Mouse (Mus musculus) testis, postnatal 14 days (tissue): ENCODE data around the gene Tmem9.

Experiments
- DNase-seq: peaks from one replicate; pipeline ENCODE4 v3.0.0; 2021; ENCODE audit warnings: low spot score

The Tmem9 gene

GRCm38 (mm10) chr1:136007211-136008158 lies at the start of gene Tmem9:
Gene Tmem9, plus strand, starts transcription at chr1:136008150.
- peak; percentile 70 for DNase-seq

GRCm38 (mm10) chr1:135958483-135958882 lies 49.5 kb upstream of the Tmem9 start:
- DNase-seq = no peak

GRCm38 (mm10) chr1:135963177-135963576 lies 44.8 kb upstream of the Tmem9 start:
- no peak for DNase-seq

- DNase-seq = no peak
These were observed 43.4 kb upstream of the Tmem9 start for GRCm38 (mm10) chr1:135964561-135964960.

GRCm38 (mm10) chr1:135967739-135968138 lies 40.2 kb upstream of the Tmem9 start:
- DNase-seq = no peak

- DNase-seq = no peak
These were observed 37.5 kb upstream of the Tmem9 start for GRCm38 (mm10) chr1:135970486-135970885.

GRCm38 (mm10) chr1:135972576-135972975 lies 35.4 kb upstream of the Tmem9 start:
- DNase-seq = peak; percentile 22

GRCm38 (mm10) chr1:135984105-135984504 lies 23.8 kb upstream of the Tmem9 start:
- DNase-seq = no peak

GRCm38 (mm10) chr1:135989876-135990275 lies 18.1 kb upstream of the Tmem9 start:
- DNase-seq = no peak

GRCm38 (mm10) chr1:135993470-135993869 lies 14.5 kb upstream of the Tmem9 start:
- DNase-seq = no peak

- DNase-seq = no peak
These were observed 10.4 kb upstream of the Tmem9 start for GRCm38 (mm10) chr1:135997537-135997936.

GRCm38 (mm10) chr1:135999720-136000287 lies 8.1 kb upstream of the Tmem9 start:
- DNase-seq = no peak

GRCm38 (mm10) chr1:136001438-136001837 lies 6.5 kb upstream of the Tmem9 start:
- no peak for DNase-seq

GRCm38 (mm10) chr1:136006292-136006748 lies 1.6 kb upstream of the Tmem9 start, which contains the start of gene Igfn1:
Gene Igfn1, minus strand, starts transcription at chr1:136006342.
- no peak for DNase-seq

GRCm38 (mm10) chr1:136008159-136008533 lies 196 bp downstream of the Tmem9 start:
- DNase-seq = no peak

- DNase-seq = no peak
These were observed 2.3 kb downstream of the Tmem9 start for GRCm38 (mm10) chr1:136010247-136010646.

GRCm38 (mm10) chr1:136013513-136013912 lies 5.6 kb downstream of the Tmem9 start:
- DNase-seq = no peak

GRCm38 (mm10) chr1:136014796-136015502 lies 7.0 kb downstream of the Tmem9 start:
- no peak for DNase-seq

- no peak for DNase-seq
These were observed 9.4 kb downstream of the Tmem9 start for GRCm38 (mm10) chr1:136017307-136017706.

GRCm38 (mm10) chr1:136017907-136018313 lies 10.0 kb downstream of the Tmem9 start:
- DNase-seq = peak; percentile 92

- peak; percentile 38 for DNase-seq
These were observed 10.6 kb downstream of the Tmem9 start for GRCm38 (mm10) chr1:136018390-136019189.

- DNase-seq = no peak
These were observed 22.3 kb downstream of the Tmem9 start for GRCm38 (mm10) chr1:136030201-136030600.
